Mouse (Mus musculus) MEL (cell line): ENCODE data around the gene Nos3. TPM values are rescaled to one million over a fixed set of nuclear protein-coding genes. Genes with fewer than 3 reads are reported as not detected.

Source experiments
- DNase-seq: peaks from one replicate; pipeline ENCODE4 v3.0.0; 2011; ENCODE audit warnings: low read depth, low spot score
- H3K27ac ChIP-seq: 2 replicates; pipeline ENCODE4 v1.5.1; 2012; ENCODE audit warnings: low read depth, mild to moderate bottlenecking, control low read depth, low read length, moderate library complexity; ENCODE audit not compliant: control insufficient read depth
- H3K27me3 ChIP-seq, 2 experiments: fragments of 150-350 bp in 1 of 2; sonication (generic) in 1 of 2; 2 replicates each; pipeline ENCODE4 v1.6.1; 2012; ENCODE audit warnings: low read length in 2 of 2, mild to moderate bottlenecking in 2 of 2, improper control_type of control experiment in 1 of 2, moderate library complexity in 1 of 2; ENCODE audit not compliant: insufficient read depth in 2 of 2, control insufficient read depth in 1 of 2
- H3K36me3 ChIP-seq, 2 experiments: 2 replicates each; pipeline ENCODE4 v1.6.1; 2012 to 2014; ENCODE audit warnings: low read length in 2 of 2, improper control_type of control experiment in 1 of 2, inconsistent platforms in 1 of 2, mild to moderate bottlenecking in 1 of 2; ENCODE audit not compliant: insufficient read depth in 2 of 2, control insufficient read depth in 1 of 2
- H3K4me1 ChIP-seq, 2 experiments: fragments of 150-350 bp in 1 of 2; sonication (generic) in 1 of 2; 2 replicates each; pipeline ENCODE4 v1.6.1; 2012; ENCODE audit warnings: low read length in 2 of 2, improper control_type of control experiment in 1 of 2, mild to moderate bottlenecking in 1 of 2; ENCODE audit not compliant: insufficient read depth in 2 of 2, control insufficient read depth in 1 of 2
- H3K4me3 ChIP-seq, 2 experiments: fragments of 150-350 bp in 1 of 2; sonication (generic) in 1 of 2; 2 replicates each; pipeline ENCODE4 v1.5.1; 2012; ENCODE audit warnings: low read depth in 2 of 2, low read length in 2 of 2, mild to moderate bottlenecking in 2 of 2, moderate library complexity in 2 of 2, control low read depth in 1 of 2, improper control_type of control experiment in 1 of 2; ENCODE audit not compliant: control insufficient read depth in 1 of 2, insufficient read depth in 1 of 2
- H3K79me2 ChIP-seq: 2 replicates; pipeline ENCODE4 v1.6.1; 2012; ENCODE audit warnings: mild to moderate bottlenecking, low read length, moderate library complexity; ENCODE audit not compliant: control insufficient read depth, poor library complexity, insufficient read depth
- H3K9ac ChIP-seq: 2 replicates; pipeline ENCODE4 v1.6.1; 2012; ENCODE audit warnings: low read depth, mild to moderate bottlenecking, control low read depth, low read length, moderate library complexity; ENCODE audit not compliant: control insufficient read depth, poor library complexity, severe bottlenecking
- H3K9me3 ChIP-seq: fragments of 150-350 bp; sonication (generic); replicated peaks from 2 replicates; pipeline ENCODE4 v1.6.1; 2012; ENCODE audit warnings: mild to moderate bottlenecking, low read length, improper control_type of control experiment, moderate library complexity; ENCODE audit not compliant: insufficient read depth
- CHD1 ChIP-seq: IDR thresholded peaks from 2 replicates; pipeline ENCODE4 v1.6.1; 2012; ENCODE audit warnings: low read depth, mild to moderate bottlenecking, inconsistent platforms, low read length, improper control_type of control experiment
- CHD2 ChIP-seq: IDR thresholded peaks from 2 replicates; pipeline ENCODE4 v1.6.1; 2011; ENCODE audit warnings: low read length, improper control_type of control experiment
- CTCF ChIP-seq, 3 experiments: IDR thresholded peaks in 2 of 3; conservative IDR thresholded peaks in 1 of 3; 2 replicates each; pipeline ENCODE4 v1.5.1; 2011 to 2012; ENCODE audit warnings: low read length in 3 of 3, low read depth in 2 of 3, mild to moderate bottlenecking in 2 of 3, improper control_type of control experiment in 1 of 3, inconsistent platforms in 1 of 3, mixed read lengths in 1 of 3, moderate library complexity in 1 of 3; ENCODE audit not compliant: control insufficient read depth in 1 of 3, insufficient read depth in 1 of 3, poor library complexity in 1 of 3, severe bottlenecking in 1 of 3
- E2F4 ChIP-seq: IDR thresholded peaks from 2 replicates; pipeline ENCODE4 v1.6.1; 2011; ENCODE audit warnings: low read depth, low read length, improper control_type of control experiment, borderline replicate concordance
- ELF1 ChIP-seq: IDR thresholded peaks from 2 replicates; pipeline ENCODE4 v1.6.1; 2014; ENCODE audit warnings: low read depth, mild to moderate bottlenecking, inconsistent platforms, low read length, improper control_type of control experiment, moderate library complexity
- ETS1 ChIP-seq: IDR thresholded peaks from 2 replicates; pipeline ENCODE4 v1.6.1; 2012; ENCODE audit warnings: low read depth, mild to moderate bottlenecking, inconsistent platforms, low read length, improper control_type of control experiment, moderate library complexity
- GABPA ChIP-seq: IDR thresholded peaks from 2 replicates; pipeline ENCODE4 v1.6.1; 2012; ENCODE audit warnings: low read depth, mild to moderate bottlenecking, inconsistent platforms, low read length, improper control_type of control experiment, moderate library complexity
- GATA1 ChIP-seq: IDR thresholded peaks from 2 replicates; pipeline ENCODE4 v1.6.1; 2011; ENCODE audit warnings: low read depth, low read length, improper control_type of control experiment
- HCFC1 ChIP-seq: IDR thresholded peaks from 2 replicates; pipeline ENCODE4 v1.6.1; 2012; ENCODE audit warnings: low read depth, mild to moderate bottlenecking, inconsistent platforms, low read length, improper control_type of control experiment, moderate library complexity
- JUND ChIP-seq: IDR thresholded peaks from 2 replicates; pipeline ENCODE4 v1.6.1; 2011; ENCODE audit warnings: low read depth, mild to moderate bottlenecking, improper control_type of control experiment, low read length
- KAT2A ChIP-seq: conservative IDR thresholded peaks from 2 replicates; pipeline ENCODE4 v1.6.1; 2012; ENCODE audit warnings: low read depth, low read length, improper control_type of control experiment, inconsistent platforms
- MAFK ChIP-seq: IDR thresholded peaks from 2 replicates; pipeline ENCODE4 v1.6.1; 2011; ENCODE audit warnings: low read depth, mild to moderate bottlenecking, low read length, improper control_type of control experiment, borderline replicate concordance
- MAX ChIP-seq: IDR thresholded peaks from 2 replicates; pipeline ENCODE4 v1.6.1; 2011; ENCODE audit warnings: low read length, improper control_type of control experiment
- MAZ ChIP-seq: IDR thresholded peaks from 2 replicates; pipeline ENCODE4 v1.6.1; 2012; ENCODE audit warnings: low read depth, mild to moderate bottlenecking, inconsistent platforms, low read length, improper control_type of control experiment
- MXI1 ChIP-seq: IDR thresholded peaks from 2 replicates; pipeline ENCODE4 v1.6.1; 2011; ENCODE audit warnings: mild to moderate bottlenecking, low read depth, low read length, improper control_type of control experiment
- MYB ChIP-seq: IDR thresholded peaks from 2 replicates; pipeline ENCODE4 v1.6.1; 2011; ENCODE audit warnings: mild to moderate bottlenecking, low read depth, low read length, improper control_type of control experiment
- NELFE ChIP-seq: IDR thresholded peaks from 2 replicates; pipeline ENCODE4 v1.6.1; 2011; ENCODE audit warnings: low read depth, low read length, improper control_type of control experiment
- NRF1 ChIP-seq: IDR thresholded peaks from 2 replicates; pipeline ENCODE4 v1.6.1; 2014; ENCODE audit warnings: low read depth, mild to moderate bottlenecking, inconsistent platforms, low read length, improper control_type of control experiment, moderate library complexity; ENCODE audit not compliant: poor library complexity, insufficient read depth, severe bottlenecking
- POLR2A ChIP-seq, 2 experiments: IDR thresholded peaks; 2 replicates each; pipeline ENCODE4 v1.6.1; 2011 to 2012; ENCODE audit warnings: low read length in 2 of 2, mild to moderate bottlenecking in 2 of 2, control low read depth in 1 of 2, improper control_type of control experiment in 1 of 2, low read depth in 1 of 2, moderate library complexity in 1 of 2; ENCODE audit not compliant: control insufficient read depth in 1 of 2, insufficient read depth in 1 of 2, poor library complexity in 1 of 2
- POLR2AphosphoS2 ChIP-seq: IDR thresholded peaks from 2 replicates; pipeline ENCODE4 v1.6.1; 2011; ENCODE audit warnings: low read length, improper control_type of control experiment
- POLR2AphosphoS5 ChIP-seq: IDR thresholded peaks from 2 replicates; pipeline ENCODE4 v1.6.1; 2012; ENCODE audit warnings: low read depth, borderline replicate concordance, mild to moderate bottlenecking, inconsistent platforms, low read length, moderate library complexity, mixed read lengths
- RCOR1 ChIP-seq: IDR thresholded peaks from 2 replicates; pipeline ENCODE4 v1.6.1; 2012; ENCODE audit warnings: low read depth, mild to moderate bottlenecking, inconsistent platforms, low read length, improper control_type of control experiment
- SIN3A ChIP-seq: IDR thresholded peaks from 2 replicates; pipeline ENCODE4 v1.6.1; 2012; ENCODE audit warnings: low read length, improper control_type of control experiment, inconsistent platforms
- SMC3 ChIP-seq: IDR thresholded peaks from 2 replicates; pipeline ENCODE4 v1.6.1; 2011; ENCODE audit warnings: low read depth, low read length, improper control_type of control experiment
- TAL1 ChIP-seq: IDR thresholded peaks from 2 replicates; pipeline ENCODE4 v1.6.1; 2012; ENCODE audit warnings: mild to moderate bottlenecking, inconsistent platforms, low read length, moderate library complexity, mixed read lengths
- TBP ChIP-seq: IDR thresholded peaks from 2 replicates; pipeline ENCODE4 v1.8.0; 2011; ENCODE audit warnings: low read depth, low read length, improper control_type of control experiment
- TCF12 ChIP-seq: IDR thresholded peaks from 2 replicates; pipeline ENCODE4 v1.6.1; 2014; ENCODE audit warnings: low read depth, mild to moderate bottlenecking, inconsistent platforms, low read length, improper control_type of control experiment, moderate library complexity
- UBTF ChIP-seq: IDR thresholded peaks from 2 replicates; pipeline ENCODE4 v1.6.1; 2012; ENCODE audit warnings: low read depth, mild to moderate bottlenecking, inconsistent platforms, low read length, improper control_type of control experiment, moderate library complexity, borderline replicate concordance; ENCODE audit not compliant: insufficient read depth
- USF1 ChIP-seq: IDR thresholded peaks from 2 replicates; pipeline ENCODE4 v1.6.1; 2014; ENCODE audit warnings: low read depth, mild to moderate bottlenecking, inconsistent platforms, low read length, improper control_type of control experiment, moderate library complexity
- USF2 ChIP-seq, 2 experiments: IDR thresholded peaks; 2 replicates each; pipeline ENCODE4 v1.6.1; 2011 to 2012; ENCODE audit warnings: improper control_type of control experiment in 2 of 2, low read length in 2 of 2, borderline replicate concordance in 1 of 2, inconsistent platforms in 1 of 2, low read depth in 1 of 2, mild to moderate bottlenecking in 1 of 2; ENCODE audit not compliant: insufficient read depth in 1 of 2
- ZC3H11A ChIP-seq: IDR thresholded peaks from 2 replicates; pipeline ENCODE4 v1.6.1; 2012; ENCODE audit warnings: low read depth, mild to moderate bottlenecking, inconsistent platforms, low read length, improper control_type of control experiment
- ZMIZ1 ChIP-seq: IDR thresholded peaks from 2 replicates; pipeline ENCODE4 v1.6.1; 2012; ENCODE audit warnings: low read depth, mild to moderate bottlenecking, inconsistent platforms, low read length, improper control_type of control experiment, moderate library complexity
- ZNF384 ChIP-seq: IDR thresholded peaks from 2 replicates; pipeline ENCODE4 v1.6.1; 2012; ENCODE audit warnings: low read depth, mild to moderate bottlenecking, inconsistent platforms, low read length, improper control_type of control experiment
- polyA plus RNA-seq, 2 experiments: library from polyadenylated mRNA; stranded (reverse) in 1 of 2; unstranded in 1 of 2; fragments of >175 nt in 1 of 2; fragments of >200 nt in 1 of 2; gene quantifications; 2 replicates each; pipeline versions ENCODE4 v1.2.1 to v1.2.4; 2012; ENCODE audit warnings: low replicate concordance in 2 of 2, low read depth in 1 of 2; ENCODE audit not compliant: insufficient read length in 2 of 2, insufficient read depth in 1 of 2, missing spikeins in 1 of 2
- total RNA-seq: library from RNA; depleted of rRNA; stranded (reverse); fragments of 300-350 nt; gene quantifications from 2 replicates; pipeline ENCODE4 v1.2.3, GENCODE M21; 2012

Gene Nos3
- total and polyA plus RNA-seq, 3 experiments, result 3.9 to 6.2 TPM; not detected in 1

DNA sequence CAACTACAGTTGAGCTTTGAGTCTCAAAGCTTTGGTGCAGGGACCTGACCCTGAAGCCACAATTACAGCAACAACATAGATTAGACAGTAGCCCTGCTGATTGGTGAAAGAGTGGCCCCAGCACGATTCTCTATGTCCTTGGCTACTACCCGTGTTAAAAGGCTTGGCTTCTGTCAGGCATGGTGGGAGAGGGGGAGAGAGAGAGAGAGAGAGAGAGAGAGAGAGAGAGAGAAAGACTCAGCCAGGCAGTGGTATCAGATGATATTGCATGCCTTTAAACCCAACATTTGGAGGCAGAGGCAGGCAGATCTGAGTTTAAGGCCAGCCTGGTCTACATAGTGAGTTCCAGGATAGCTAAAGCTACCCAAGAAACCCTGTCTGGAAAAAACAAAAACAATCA lies 17.4 kb downstream of the Nos3 start:
- H3K4me3 ChIP-seq, result no peak overlapping the region
- peaks cover 22 to 82% of the 10 kb centered on the region in 2 experiments for H3K4me1 ChIP-seq
- peaks cover 0 to 60% of the 10 kb centered on the region in 2 experiments; a peak in 2 of 4 replicates for H3K36me3 ChIP-seq
- peak; percentile 60 for DNase-seq
- peak; percentile 1; the same call in 1 of the 2 replicates for TF ChIP-seq SIN3A
- TF ChIP-seq MYB, result no peak
- no peak for TF ChIP-seq E2F4
- no peak for TF ChIP-seq NRF1
- TF ChIP-seq MAFK, result no peak
- no peak for TF ChIP-seq CTCF (IDR thresholded peaks at IDR 0.05 in 2 of 3, conservative IDR thresholded peaks at IDR 0.05 in 1 of 3; ENCODE audit: control insufficient read depth in 1 of 3, insufficient read depth in 1 of 3, low read depth in 2 of 3, low read length in 3 of 3, poor library complexity in 1 of 3, severe bottlenecking in 1 of 3)
- no peak for TF ChIP-seq CHD2
- no peak for TF ChIP-seq TAL1
- TF ChIP-seq ELF1, result no peak
- no peak for TF ChIP-seq POLR2AphosphoS5
- TF ChIP-seq HCFC1, result 0 out of 2 replicates have a peak, but pooled peaks have one; percentile 29
- no peak for TF ChIP-seq POLR2AphosphoS2
- TF ChIP-seq KAT2A, result no peak
- no peak for TF ChIP-seq ZMIZ1
- TF ChIP-seq USF2 (IDR thresholded peaks at IDR 0.05; ENCODE audit: borderline replicate concordance in 1 of 2, insufficient read depth in 1 of 2, low read depth in 1 of 2, low read length in 2 of 2), result no peak
- no peak for TF ChIP-seq GABPA
- no peak for TF ChIP-seq ZC3H11A
- no peak for TF ChIP-seq MXI1
- no peak for TF ChIP-seq SMC3
- TF ChIP-seq POLR2A (IDR thresholded peaks at IDR 0.05; ENCODE audit: control insufficient read depth in 1 of 2, insufficient read depth in 1 of 2, low read depth in 1 of 2, low read length in 2 of 2, poor library complexity in 1 of 2), result no peak
- no peak for TF ChIP-seq ETS1
- no peak for TF ChIP-seq TCF12
- 0 out of 2 replicates have a peak, but pooled peaks have one; percentile 13 for TF ChIP-seq MAZ
- TF ChIP-seq CHD1, result no peak
- no peak for TF ChIP-seq USF1
- no peak for TF ChIP-seq TBP
- no peak for TF ChIP-seq NELFE
- no peak for TF ChIP-seq UBTF
- peak; percentile 95 for TF ChIP-seq JUND
- no peak for TF ChIP-seq MAX
- no peak for TF ChIP-seq RCOR1
- no peak for TF ChIP-seq ZNF384
- no peak for TF ChIP-seq GATA1
- H3K9me3 ChIP-seq, result no peaks in the 10 kb centered on the region
- peak overlapping the region; percentile 48 for H3K9ac ChIP-seq
- no peaks in the 10 kb centered on the region for H3K27me3 ChIP-seq
- H3K79me2 ChIP-seq, result peaks cover 13% of the 10 kb centered on the region
- peak overlapping the region; percentile 53 for H3K27ac ChIP-seq
